Mouse (Mus musculus): Measurements from ENCODE around the gene Bbs12.

The Bbs12 gene

GRCm38 (mm10) chr3:37326627-37327026, 14.3 kb downstream of the Bbs12 start:
- DNase-seq (ENCODE audit: low spot score in 2 of 2) = no peak

DNA sequence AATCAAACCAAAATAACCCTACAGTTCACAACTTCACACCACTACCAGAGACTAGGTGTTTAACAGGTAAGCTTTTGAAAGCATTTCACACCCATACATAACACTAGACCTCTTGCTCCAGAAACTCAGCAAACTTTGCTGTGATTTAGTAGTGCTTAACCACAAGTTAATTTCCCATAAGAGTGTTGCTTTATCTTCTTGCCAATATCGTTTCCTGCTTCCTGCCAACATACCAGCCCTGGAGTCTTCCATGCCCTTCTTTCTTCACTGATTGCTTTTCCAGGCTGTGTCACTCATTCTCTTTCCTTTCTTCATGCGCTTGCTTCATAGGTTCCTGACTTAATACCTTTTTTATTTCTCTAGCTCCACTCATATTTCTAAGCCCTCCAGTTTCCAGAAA, 16.1 kb downstream of the Bbs12 start:
- no peak for DNase-seq (ENCODE audit: low spot score in 2 of 2)

DNA sequence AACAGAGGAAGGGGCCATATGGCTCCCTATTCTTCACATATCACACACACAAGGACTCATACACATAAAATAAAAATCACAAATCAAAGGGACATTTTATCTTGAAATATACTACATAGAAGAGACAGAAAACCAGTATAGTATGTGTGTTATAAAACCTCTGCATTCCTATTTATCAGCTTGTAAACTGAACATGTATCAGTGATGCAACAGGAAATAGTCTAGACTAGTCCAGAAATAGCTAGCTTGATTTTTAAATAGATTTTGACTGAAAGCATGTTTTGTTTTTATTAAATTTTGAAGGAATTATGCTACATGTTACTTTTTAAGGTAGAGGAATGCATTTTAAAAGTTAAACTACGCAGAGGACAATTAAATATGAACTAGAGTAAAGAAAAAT, 17.6 kb downstream of the Bbs12 start:
- DNase-seq (ENCODE audit: low spot score in 2 of 2) = no peak

DNA sequence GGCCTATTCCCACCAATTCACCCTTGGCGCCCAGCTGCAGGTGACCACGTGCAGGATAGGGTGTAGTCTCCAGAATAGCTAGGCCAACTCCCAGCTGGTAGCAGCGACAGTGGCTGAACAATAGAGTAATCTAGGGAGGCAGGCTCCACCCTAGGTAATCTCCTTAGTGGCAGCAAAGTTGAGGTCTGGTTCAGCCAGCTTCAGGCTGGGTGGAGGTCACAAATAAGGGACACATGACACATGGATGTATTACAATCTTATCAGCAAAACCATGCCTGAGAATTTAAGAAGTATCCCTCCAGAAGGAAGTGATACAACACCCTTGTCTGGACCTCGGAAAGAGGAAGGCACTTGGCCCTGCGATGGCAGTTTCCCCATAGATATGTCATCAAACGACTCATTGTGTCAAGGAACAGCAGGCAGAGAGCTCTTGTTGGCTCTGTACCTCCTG, 19.7 kb downstream of the Bbs12 start:
- DNase-seq (ENCODE audit: low spot score in 2 of 2) = peak in 1 of 2 experiments; percentile 18

DNA sequence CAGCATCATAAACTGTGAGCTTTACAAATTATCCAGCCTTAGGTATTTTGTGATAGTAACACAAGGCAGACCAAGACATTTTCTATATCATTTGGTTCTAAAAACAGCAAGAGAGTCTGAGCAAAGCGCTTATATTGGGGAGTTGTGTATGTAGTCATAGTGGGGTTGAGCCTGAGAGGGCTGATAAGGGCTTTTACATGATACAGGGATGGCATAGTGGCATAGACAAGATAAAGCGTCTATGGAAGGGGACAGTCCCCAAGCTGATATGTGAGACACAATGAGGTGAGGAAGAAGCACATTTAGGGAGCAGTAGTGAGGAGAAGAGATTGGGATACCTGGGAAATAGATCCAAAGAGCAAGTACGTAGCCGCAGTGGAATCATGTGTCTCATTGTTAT, 21.7 kb downstream of the Bbs12 start:
- no peak for DNase-seq (ENCODE audit: low spot score in 2 of 2)

GRCm38 (mm10) chr3:37341110-37341509, 28.8 kb downstream of the Bbs12 start:
- DNase-seq (ENCODE audit: low spot score in 2 of 2) = peak in 1 of 2 experiments; percentile 27

DNA sequence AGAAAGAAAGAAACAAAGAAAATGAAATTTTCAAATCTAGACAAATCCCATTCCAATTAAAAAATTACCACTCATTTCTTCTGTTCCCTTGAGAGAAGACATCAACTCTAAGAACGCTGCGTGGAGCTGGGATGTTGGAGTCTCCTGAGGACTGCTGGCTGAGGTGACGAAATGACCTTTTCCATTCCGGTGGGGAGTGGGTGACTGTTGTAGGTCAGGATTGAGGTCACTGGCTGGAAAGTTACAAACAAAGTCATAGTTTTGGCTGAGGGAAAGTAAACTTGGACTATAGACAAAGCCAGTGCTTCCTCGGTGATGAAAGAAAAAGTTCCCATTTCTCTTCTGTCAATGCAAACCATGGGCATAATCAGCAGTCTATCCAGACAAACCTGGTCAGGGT, 30.5 kb downstream of the Bbs12 start:
- DNase-seq (ENCODE audit: low spot score in 2 of 2) = no peak

- no peak for DNase-seq (ENCODE audit: low spot score in 2 of 2)
Measured at GRCm38 (mm10) chr3:37347671-37348070, 35.3 kb downstream of the Bbs12 start.

GRCm38 (mm10) chr3:37348221-37349165, 36.1 kb downstream of the Bbs12 start, which contains the start of gene Fgf2:
Fgf2 (plus strand) TSS chr3:37348346.
- DNase-seq (ENCODE audit: low spot score in 2 of 2) = peak in 1 of 2 experiments; percentile 20

DNA sequence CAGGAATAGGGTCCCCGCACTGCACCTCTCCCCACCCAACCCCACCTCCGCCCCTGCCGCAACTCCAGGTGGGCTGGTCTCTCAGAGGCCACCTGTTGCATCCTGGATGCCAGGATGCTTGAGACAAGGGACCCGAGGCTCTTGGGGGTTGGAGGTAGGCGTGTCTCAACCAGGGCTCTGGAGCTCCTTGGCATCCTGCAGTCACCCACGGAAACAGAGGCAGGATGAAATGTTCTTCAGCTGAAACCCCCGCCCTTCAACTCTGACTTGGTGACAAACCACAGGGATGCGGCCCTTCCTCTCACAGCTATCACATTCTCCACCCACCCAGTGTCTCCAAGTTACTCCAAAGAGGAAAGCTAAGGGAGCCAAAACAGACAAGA, 36.8 kb downstream of the Bbs12 start:
- no peak for DNase-seq (ENCODE audit: low spot score in 2 of 2)

- no peak for DNase-seq (ENCODE audit: low spot score in 2 of 2)
Measured at GRCm38 (mm10) chr3:37350386-37350785, 38.0 kb downstream of the Bbs12 start.

- no peak for DNase-seq (ENCODE audit: low spot score in 2 of 2)
Measured at GRCm38 (mm10) chr3:37353951-37354481, 41.7 kb downstream of the Bbs12 start.

DNA sequence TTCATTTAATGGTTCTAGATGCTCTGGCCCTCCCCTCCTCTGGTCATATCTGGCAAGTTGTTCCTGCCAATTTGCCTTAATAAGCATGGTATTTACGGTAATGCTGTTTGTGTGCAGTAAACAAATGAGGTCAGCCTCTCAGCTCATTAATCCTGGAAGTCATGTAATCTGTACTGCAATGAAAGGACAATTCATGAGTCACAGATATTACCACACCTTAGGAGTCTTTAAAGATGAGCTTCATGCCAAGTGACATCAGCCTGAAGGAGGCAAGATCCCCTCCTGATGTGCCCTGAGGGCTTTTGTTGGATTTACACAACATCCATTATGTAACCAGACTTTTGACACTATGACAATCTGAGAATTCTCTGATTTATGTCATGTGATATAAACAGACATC, 42.4 kb downstream of the Bbs12 start:
- no peak for DNase-seq (ENCODE audit: low spot score in 2 of 2)

DNA sequence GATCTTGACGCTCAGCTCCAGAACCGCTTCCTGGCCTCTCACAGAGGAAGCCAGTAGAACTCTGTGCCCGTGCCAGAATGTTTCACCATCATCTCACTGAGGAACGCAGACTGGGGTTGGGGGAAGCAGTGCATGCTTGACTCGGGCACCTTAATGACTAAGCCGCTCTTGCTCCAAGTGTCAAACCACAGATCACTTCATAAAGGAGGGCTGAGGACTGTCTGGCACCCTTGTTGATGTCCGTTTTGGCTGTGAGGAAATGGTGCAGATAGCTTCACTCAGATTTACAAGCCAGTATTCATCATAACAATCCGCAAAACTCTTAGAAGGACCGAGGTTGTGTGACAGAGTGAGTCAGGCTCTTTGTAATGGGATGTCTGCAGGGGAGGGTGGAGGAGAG, 48.4 kb downstream of the Bbs12 start:
- no peak for DNase-seq (ENCODE audit: low spot score in 2 of 2)

- no peak for DNase-seq (ENCODE audit: low spot score in 2 of 2)
Measured at GRCm38 (mm10) chr3:37365144-37365543, 52.8 kb downstream of the Bbs12 start.

- DNase-seq (ENCODE audit: low spot score in 2 of 2) = no peak
Measured at GRCm38 (mm10) chr3:37365976-37366375, 53.6 kb downstream of the Bbs12 start.

GRCm38 (mm10) chr3:37366381-37367053, 54.2 kb downstream of the Bbs12 start:
- no peak for DNase-seq (ENCODE audit: low spot score in 2 of 2)

DNA sequence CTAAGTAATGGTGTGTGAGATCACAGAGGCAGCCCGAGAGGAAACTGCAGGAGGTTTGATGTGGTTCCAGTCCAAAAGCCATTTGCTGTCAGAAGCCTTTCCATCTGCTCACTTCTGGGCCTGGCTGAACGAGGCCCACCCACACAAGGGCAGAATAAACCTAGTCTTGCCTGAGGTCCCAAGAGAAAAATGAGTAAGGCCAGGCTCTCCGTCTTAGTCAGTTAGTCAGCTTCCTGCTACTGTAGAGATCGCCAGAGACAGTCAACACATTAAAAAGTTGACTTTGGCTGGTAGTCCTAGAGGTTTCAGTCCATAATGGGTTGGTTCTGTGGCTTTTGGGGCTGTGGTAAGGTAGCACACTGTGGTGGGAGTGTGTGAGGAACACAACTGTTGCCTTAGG, 58.1 kb downstream of the Bbs12 start:
- DNase-seq (ENCODE audit: low spot score in 2 of 2) = no peak
